Mouse (Mus musculus) limb, embryonic 15.5 days (tissue): ENCODE data around the gene Lin7a. TPM values are rescaled to one million over a fixed set of nuclear protein-coding genes. Genes with fewer than 3 reads are reported as not detected.

Source experiments
- ATAC-seq: fragments of 200-750 bp; cut with Nextera tagmentation; 2 replicates; pipeline ENCODE4 v1.8.0; 2017; ENCODE audit warnings: low read depth, moderate TSS enrichment; ENCODE audit not compliant: insufficient number of reproducible peaks, low FRiP score, low TSS enrichment
- H3K27ac ChIP-seq: fragments of 300-500 bp; sonication (generic); 2 replicates; pipeline ENCODE4 v1.5.1; 2015; ENCODE audit warnings: moderate library complexity, mild to moderate bottlenecking, inconsistent platforms
- H3K27me3 ChIP-seq: fragments of 300-500 bp; sonication (generic); 2 replicates; pipeline ENCODE4 v1.6.1; 2015; ENCODE audit warnings: inconsistent platforms
- H3K36me3 ChIP-seq: fragments of 300-500 bp; sonication (generic); 2 replicates; pipeline ENCODE4 v1.6.1; 2015; ENCODE audit warnings: inconsistent platforms
- H3K4me1 ChIP-seq: fragments of 300-500 bp; sonication (generic); 2 replicates; pipeline ENCODE4 v1.6.1; 2015; ENCODE audit warnings: inconsistent platforms
- H3K4me2 ChIP-seq: fragments of 300-500 bp; sonication (generic); 2 replicates; pipeline ENCODE4 v1.6.1; 2015; ENCODE audit warnings: mild to moderate bottlenecking, inconsistent platforms
- H3K4me3 ChIP-seq: fragments of 300-500 bp; sonication (generic); 2 replicates; pipeline ENCODE4 v1.5.1; 2015; ENCODE audit warnings: mild to moderate bottlenecking, inconsistent platforms
- H3K9ac ChIP-seq: fragments of 300-500 bp; sonication (generic); 2 replicates; pipeline ENCODE4 v1.6.1; 2015; ENCODE audit warnings: inconsistent platforms
- H3K9me3 ChIP-seq: fragments of 300-500 bp; sonication (generic); 2 replicates; pipeline ENCODE4 v1.6.1; 2016; ENCODE audit warnings: inconsistent platforms
- WGBS: fragments of 180-500 bp; shearing (Covaris S2); methylation state at CpG from one replicate; pipeline ENCODE4 v1.1.7; 2015; 5-methylcytosine and 5-hydroxymethylcytosine counted together
- polyA plus RNA-seq: library from polyadenylated mRNA; unstranded; fragments of >200 nt; fragmentation: Nextera tagmentation; extraction: Ambion mirVana; gene quantifications from 2 replicates; pipeline ENCODE4 v1.2.1, GENCODE M21; 2015

Lin7a gene
- 4.4 and 4.5 TPM in 2 replicates for polyA plus RNA-seq

DNA sequence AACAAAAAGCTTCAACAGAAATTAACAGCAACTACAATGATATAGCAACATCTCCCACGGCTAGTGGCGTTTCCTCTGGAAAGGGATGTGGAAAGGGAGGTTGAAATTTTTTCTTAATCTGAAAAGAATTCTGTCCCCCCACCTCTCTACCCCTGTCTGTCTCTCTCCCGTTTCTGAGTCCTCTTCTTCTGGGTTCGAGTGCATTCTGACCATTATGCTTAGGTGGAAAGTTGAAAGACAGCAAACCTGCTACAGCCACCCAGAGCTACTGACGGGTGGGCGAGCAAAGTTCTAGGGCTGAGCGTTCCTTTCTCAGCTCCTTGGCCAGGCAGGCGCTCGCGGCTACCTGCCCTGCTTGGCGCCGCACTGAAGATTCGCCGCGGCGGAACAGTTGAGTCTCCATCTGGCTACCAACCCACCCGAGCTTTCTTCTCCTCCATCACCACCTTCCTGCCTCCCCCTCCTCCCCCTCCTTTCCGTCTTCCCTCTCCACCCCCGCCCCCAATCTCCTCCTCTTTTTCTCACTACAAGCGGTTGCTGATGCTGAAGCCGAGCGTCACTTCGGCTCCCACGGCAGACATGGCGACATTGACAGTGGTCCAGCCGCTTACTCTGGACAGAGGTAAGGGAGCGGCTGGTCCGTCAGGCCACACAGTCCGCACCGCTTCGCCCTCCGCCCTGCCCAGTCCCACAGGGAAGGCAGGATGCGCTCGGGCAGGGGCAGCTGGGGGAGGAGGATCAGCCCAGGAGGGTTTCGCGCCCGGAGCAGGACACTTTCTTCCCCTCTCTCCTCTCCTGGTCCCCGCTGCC, at the start of gene Lin7a:
Lin7a (plus strand) TSS at position 366 of the 810 bp plus-strand sequence.
- no peaks in the 10 kb centered on the region for H3K36me3 ChIP-seq
- peak within 1 kb of the TSS; percentile 44 for H3K9ac ChIP-seq
- 0 out of 2 replicates have a peak within 1 kb of the TSS, but pooled peaks have one; percentile 3 for H3K27ac ChIP-seq
- ATAC-seq: peak; percentile 44; the same call in 1 of the 2 replicates
- under 1% methylated on average over 37 of the region's 38 CpGs for WGBS
- H3K4me2 ChIP-seq: peak within 1 kb of the TSS; percentile 97
- no peaks in the 10 kb centered on the region for H3K9me3 ChIP-seq
- peaks cover 13% of the 10 kb centered on the region; the same call in 1 of the 2 replicates for H3K4me1 ChIP-seq
- peak within 1 kb of the TSS; percentile 58 for H3K4me3 ChIP-seq
- peaks cover 36% of the 10 kb centered on the region for H3K27me3 ChIP-seq

DNA sequence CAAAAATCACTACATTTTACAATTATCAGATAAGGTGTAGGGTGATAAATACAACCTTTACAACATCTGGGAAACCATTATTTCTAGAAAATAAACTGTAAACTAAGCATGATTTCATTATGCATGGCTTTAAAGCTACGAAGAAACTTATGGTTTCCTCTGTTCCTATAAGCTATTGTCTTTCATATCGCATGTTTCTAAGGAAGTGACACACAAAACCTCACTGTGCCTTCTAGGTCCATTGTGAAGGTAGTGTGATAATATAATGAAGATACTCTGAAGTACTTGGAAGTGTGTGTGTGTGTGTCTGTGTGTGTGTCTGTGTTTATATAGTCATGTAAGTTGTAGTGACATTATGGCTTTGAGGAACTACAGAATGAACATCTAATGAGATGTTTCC, 49.8 kb upstream of the Lin7a start:
- no peaks in the 10 kb centered on the region for H3K9me3 ChIP-seq
- no peak overlapping the region for H3K9ac ChIP-seq
- H3K4me3 ChIP-seq: no peak overlapping the region
- no peaks in the 10 kb centered on the region for H3K36me3 ChIP-seq
- H3K27ac ChIP-seq: no peak overlapping the region
- no peak overlapping the region for H3K4me2 ChIP-seq
- no peak for ATAC-seq
- no peaks in the 10 kb centered on the region for H3K27me3 ChIP-seq
- 82% methylated on average over 2 of the region's 2 CpGs for WGBS
- H3K4me1 ChIP-seq: no peaks in the 10 kb centered on the region

DNA sequence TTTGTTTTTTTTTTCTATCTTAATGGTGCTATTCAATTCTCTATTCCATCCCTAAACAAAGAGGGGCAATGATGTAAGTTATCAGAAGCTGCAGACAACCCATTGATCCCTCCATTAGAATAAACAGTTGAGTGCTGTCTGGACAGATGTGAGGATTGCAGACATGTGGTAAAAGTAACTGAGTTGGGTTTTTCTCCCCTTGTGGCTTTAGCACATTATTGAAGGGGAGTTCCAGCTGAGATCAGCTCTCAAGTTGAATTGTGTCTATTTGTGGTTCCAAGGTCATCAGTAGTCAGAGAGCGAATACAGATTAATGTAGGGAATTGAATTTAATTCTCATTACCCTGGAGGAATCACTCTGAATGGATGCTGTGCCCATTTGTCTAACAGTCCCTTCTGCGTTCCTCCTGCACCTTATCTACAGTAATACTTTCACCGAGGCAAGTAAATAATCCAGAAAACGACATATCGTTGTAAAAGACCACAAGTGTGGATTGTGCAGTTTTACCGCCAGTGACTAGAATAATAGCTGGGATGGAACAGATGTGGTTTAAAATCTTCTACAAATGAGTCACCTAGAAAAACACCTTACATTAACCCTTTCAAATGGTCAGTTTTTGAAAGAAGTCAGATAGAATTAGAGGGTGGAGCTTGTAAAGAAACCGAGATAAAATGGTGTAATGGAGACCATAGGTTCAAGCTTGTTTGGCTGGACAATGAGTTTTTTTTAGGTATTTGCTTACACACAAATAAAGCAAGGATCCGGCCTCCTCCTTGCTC, 48.9 kb upstream of the Lin7a start:
- 79% methylated on average over 8 of the region's 8 CpGs for WGBS

DNA sequence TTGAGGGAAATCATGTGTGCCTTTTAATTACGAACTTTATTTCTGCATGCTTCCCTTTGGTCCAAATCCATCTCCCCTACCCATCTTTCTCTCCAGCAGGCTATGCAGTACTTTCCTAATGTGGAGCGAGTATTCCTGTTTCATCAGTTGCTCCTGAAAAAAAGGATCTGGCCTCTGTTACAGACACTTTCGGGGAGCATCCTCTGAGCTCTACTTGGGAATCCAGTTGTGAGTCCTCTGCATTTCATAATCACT, 48.4 kb upstream of the Lin7a start:
- H3K27ac ChIP-seq: no peak overlapping the region
- H3K36me3 ChIP-seq: no peaks in the 10 kb centered on the region
- WGBS: 83% methylated on average over 3 of the region's 3 CpGs
- H3K4me3 ChIP-seq: no peak overlapping the region
- no peak for ATAC-seq
- no peak overlapping the region for H3K9ac ChIP-seq
- no peaks in the 10 kb centered on the region for H3K9me3 ChIP-seq
- H3K4me2 ChIP-seq: no peak overlapping the region
- H3K27me3 ChIP-seq: no peaks in the 10 kb centered on the region
- no peaks in the 10 kb centered on the region for H3K4me1 ChIP-seq

More for the DNA sequence above, 48.9 kb upstream of the Lin7a start:
- Histone ChIP-seq H3K36me3 (no peaks in the 10 kb centered on the region), H3K27ac (no peak overlapping the region), H3K4me3 (no peak overlapping the region), H3K9me3 (no peaks in the 10 kb centered on the region), H3K4me1 (no peaks in the 10 kb centered on the region), H3K9ac (no peak overlapping the region), H3K27me3 (no peaks in the 10 kb centered on the region), H3K4me2 (no peak overlapping the region)
- no peak for ATAC-seq

DNA sequence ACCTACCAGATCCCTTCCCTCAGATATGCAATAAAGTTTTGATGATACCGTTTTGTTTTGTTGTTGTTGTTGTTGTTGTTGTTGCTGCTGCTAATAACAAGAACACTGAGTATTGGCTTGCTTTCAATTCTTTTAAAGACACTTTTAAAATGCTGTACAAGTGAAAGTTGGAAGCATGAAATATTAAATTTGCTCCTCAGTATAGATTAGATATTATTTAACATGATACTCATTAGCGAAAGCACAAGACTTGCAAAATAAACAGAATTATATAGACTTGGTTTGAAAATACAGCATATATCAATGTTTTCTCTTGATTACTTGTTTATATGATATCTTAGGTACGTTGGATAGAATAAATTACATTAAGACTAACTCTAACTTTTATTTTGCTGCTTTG, 47.7 kb upstream of the Lin7a start:
- Histone ChIP-seq H3K4me1 (no peaks in the 10 kb centered on the region), H3K27me3 (no peaks in the 10 kb centered on the region), H3K4me2 (no peak overlapping the region), H3K9ac (no peak overlapping the region), H3K4me3 (no peak overlapping the region), H3K36me3 (no peaks in the 10 kb centered on the region), H3K9me3 (no peaks in the 10 kb centered on the region), H3K27ac (no peak overlapping the region)
- no peak for ATAC-seq
- WGBS: 87% methylated on average over 3 of the region's 3 CpGs

DNA sequence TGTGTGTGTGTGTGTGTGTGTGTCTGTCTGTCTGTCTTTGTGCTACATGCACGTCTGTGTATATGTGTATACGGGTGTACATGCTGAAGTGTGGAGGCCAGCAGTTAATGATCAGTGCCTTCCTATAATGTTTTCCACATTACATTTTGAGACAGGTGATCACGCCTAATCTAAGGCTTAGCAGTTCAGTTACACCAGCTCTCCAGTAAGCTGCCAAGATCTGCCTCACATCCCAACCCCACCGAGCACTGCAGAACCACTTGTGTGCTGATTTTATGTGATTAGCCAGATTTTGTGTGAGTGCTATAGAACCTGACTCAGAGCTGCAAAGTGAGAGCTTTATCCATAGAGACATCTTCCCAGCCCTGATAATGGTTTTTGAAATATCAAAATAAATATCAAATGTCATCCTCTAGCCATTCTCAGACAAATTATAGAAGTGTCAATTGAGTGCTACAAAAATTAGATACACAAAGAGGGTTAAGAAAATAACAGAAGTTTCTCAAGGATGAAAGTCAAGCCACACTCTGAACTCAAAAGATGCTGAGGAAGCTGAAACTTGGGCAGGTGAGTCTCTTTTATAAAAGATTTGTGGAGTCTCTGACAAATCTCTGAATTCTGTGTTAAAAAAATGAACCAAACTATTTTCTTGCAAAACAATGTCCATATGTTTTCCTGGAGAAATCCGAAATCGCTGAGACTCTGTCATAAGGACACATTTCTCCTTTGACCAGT, 46.7 kb upstream of the Lin7a start:
- Histone ChIP-seq H3K9me3 (no peaks in the 10 kb centered on the region), H3K36me3 (no peaks in the 10 kb centered on the region), H3K4me1 (no peaks in the 10 kb centered on the region), H3K4me2 (no peak overlapping the region), H3K9ac (no peak overlapping the region), H3K27ac (no peak overlapping the region), H3K27me3 (no peaks in the 10 kb centered on the region), H3K4me3 (no peak overlapping the region)
- 80% methylated on average over 6 of the region's 6 CpGs for WGBS
- no peak for ATAC-seq

DNA sequence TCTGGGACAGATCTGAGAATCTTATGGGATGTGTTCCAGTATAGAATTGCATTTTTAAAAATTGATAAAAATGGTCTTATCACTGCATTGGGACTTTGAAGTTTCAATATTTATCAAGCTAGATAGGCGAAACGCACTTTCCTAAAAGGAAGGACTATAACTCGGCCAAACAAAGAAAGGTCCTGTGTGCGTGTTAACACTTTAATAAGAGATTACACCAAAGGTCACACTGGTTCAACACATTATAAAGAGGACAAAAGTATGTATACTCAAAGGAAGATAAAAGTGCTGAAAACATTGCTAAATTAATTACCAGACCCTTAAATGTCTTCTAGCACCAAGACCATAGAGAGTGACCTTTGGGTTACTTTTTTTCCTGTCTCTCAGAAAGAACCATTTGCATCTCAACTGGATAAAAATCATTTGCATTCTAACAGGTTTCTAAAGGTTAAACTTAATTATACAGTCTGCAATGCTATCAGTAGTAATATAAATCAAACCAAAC, 46.1 kb upstream of the Lin7a start:
- Histone ChIP-seq H3K27ac (no peak overlapping the region), H3K27me3 (no peaks in the 10 kb centered on the region), H3K9me3 (no peaks in the 10 kb centered on the region), H3K4me1 (no peaks in the 10 kb centered on the region), H3K9ac (no peak overlapping the region), H3K4me2 (no peak overlapping the region), H3K4me3 (no peak overlapping the region), H3K36me3 (no peaks in the 10 kb centered on the region)
- 93% methylated on average over 4 of the region's 4 CpGs for WGBS
- ATAC-seq: no peak

DNA sequence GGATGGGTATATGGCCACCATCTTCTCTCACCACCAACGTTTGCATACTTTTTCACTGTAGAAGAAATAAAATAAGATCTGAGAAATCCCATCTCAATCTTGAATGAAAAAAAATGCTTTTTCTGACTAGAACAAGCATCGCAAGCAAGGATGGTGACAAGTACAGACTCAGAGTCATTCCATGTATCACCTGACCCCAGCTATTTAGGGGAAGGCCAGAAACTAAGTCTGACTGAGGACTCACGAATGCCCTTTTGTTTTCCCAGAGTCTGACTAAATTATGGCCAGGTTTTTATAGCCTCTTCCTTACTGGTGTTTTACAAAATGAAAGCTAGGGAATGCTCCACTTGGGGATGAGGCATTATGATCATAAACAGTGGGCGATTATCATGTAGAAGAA, 45.6 kb upstream of the Lin7a start:
- Histone ChIP-seq H3K9ac (no peak overlapping the region), H3K9me3 (no peaks in the 10 kb centered on the region), H3K27ac (no peak overlapping the region), H3K4me1 (no peaks in the 10 kb centered on the region), H3K27me3 (no peaks in the 10 kb centered on the region), H3K36me3 (no peaks in the 10 kb centered on the region), H3K4me3 (no peak overlapping the region), H3K4me2 (no peak overlapping the region)
- no peak for ATAC-seq
- WGBS: 88% methylated on average over 4 of the region's 4 CpGs

DNA sequence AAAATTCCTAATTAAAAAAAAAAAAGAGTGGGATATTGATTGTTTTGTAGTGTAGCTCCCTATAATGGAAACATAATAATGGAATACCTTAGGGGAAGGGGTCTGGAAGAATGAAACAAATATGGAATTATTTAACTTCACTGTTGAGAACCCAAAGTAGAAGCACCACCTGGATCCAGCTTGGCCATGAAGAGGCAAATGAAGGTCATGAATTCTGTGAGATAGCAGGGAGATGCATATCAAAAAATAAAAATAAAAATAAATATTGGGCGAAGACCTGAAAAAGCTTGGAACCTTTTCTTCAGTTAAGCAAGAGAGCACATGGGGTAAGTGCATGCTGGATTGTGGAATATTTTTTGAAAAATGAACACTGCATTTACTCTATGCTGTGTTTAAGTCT, 43.6 kb upstream of the Lin7a start:
- no peak overlapping the region for H3K4me3 ChIP-seq
- no peaks in the 10 kb centered on the region for H3K27me3 ChIP-seq
- WGBS: 100% methylated on average over 1 of the region's 1 CpGs
- no peaks in the 10 kb centered on the region for H3K9me3 ChIP-seq
- no peak overlapping the region for H3K9ac ChIP-seq
- H3K4me1 ChIP-seq: no peaks in the 10 kb centered on the region
- H3K27ac ChIP-seq: no peak overlapping the region
- no peaks in the 10 kb centered on the region for H3K36me3 ChIP-seq
- no peak for ATAC-seq
- no peak overlapping the region for H3K4me2 ChIP-seq

DNA sequence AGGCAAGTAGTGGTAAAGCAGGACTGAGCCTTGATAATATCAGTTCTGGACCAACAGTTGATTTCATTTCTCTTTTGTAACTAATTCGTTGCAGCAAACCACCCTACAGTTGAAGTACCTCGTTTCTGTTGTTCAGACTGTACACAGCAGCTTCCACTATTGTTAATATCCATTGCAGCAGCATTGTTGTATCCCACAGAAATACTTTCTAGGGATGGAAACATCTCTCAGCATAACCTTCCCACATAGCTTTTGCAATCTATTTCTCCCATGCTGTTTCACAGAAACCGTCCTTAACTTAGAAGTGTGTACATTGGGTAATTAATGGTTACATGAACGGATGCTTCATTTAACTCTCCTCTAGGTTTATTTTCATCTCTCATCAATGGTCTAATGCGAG, 42.7 kb upstream of the Lin7a start:
- Histone ChIP-seq H3K27me3 (no peaks in the 10 kb centered on the region), H3K4me3 (no peak overlapping the region), H3K4me1 (no peaks in the 10 kb centered on the region), H3K9ac (no peak overlapping the region), H3K27ac (no peak overlapping the region), H3K36me3 (no peaks in the 10 kb centered on the region), H3K9me3 (no peaks in the 10 kb centered on the region), H3K4me2 (no peak overlapping the region)
- 81% methylated on average over 5 of the region's 5 CpGs for WGBS
- ATAC-seq: no peak

DNA sequence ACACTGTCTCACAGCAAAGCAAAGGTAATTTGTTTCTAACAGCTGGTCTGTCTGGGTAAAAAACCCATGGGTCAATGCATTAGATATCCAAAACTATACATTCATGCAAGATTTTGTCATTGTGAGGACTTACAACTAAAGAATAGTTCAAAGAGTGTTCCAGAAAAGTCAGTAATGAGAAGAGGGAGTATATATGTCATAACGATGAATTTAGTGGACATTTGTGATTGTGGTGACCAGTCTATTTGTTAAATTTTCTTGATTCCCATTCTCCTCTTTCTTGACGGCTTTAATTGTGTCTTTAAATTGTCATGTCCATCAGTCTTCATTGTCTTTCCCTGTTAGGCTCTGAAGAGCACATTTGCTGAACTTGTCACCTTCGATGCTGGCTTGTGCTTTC, 42.1 kb upstream of the Lin7a start:
- Histone ChIP-seq H3K4me2 (no peak overlapping the region), H3K27me3 (no peaks in the 10 kb centered on the region), H3K4me1 (no peaks in the 10 kb centered on the region), H3K27ac (no peak overlapping the region), H3K9me3 (no peaks in the 10 kb centered on the region), H3K4me3 (no peak overlapping the region), H3K36me3 (no peaks in the 10 kb centered on the region), H3K9ac (no peak overlapping the region)
- no peak for ATAC-seq
- 77% methylated on average over 3 of the region's 3 CpGs for WGBS
